Mouse (Mus musculus) gastrocnemius, adult 18-20 months (tissue): Measurements from ENCODE around the gene Tctn1. TPM values are rescaled to one million over a fixed set of nuclear protein-coding genes. Genes with fewer than 3 reads are reported as not detected.
A peak's percentile ranks its signal among the peaks of the same experiment; 100 is the strongest.

ENCODE experiments used
- DNase-seq: peaks from one replicate; pipeline ENCODE4 v3.0.0; 2021; ENCODE audit warnings: low spot score
- total RNA-seq, 2 experiments: library from RNA; stranded (reverse); gene quantifications; 2 replicates each; pipeline ENCODE4 v1.2.3; 2021

Tctn1 gene
- total RNA-seq, 2 experiments from 2014 or later = 1.3 to 2.0 TPM

- no peak for DNase-seq
Measured at GRCm38 (mm10) chr5:122247529-122247928, 16.7 kb downstream of the Tctn1 start.

DNA sequence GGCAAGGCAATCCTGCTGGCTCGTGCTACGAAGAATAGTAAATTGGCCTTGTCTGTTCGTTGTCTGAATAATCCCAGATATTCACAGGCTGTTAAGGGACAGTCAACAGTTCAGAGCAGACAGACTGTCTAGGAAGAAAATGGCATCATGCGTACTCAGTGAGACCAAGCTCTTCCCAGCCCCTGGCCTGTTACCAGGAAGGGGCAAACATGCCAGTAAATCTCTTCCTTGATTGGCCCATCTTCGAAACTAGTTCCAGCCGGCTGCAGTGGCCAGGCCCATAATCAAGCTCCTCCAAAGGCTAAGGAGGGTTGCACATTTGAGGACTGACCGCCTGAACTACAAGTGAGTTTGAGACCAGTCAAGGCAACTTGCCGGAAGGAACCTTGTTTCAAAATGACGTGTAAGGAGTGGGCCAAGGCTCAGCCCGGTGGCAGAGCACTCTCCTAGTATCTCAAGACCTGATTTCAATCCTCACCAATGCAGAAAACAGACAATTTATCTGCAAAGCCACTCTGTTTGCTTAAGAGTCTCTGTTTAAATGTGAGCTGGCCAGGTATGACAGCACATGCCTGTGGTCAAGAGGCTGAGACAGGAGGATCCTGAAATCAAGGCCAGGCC, 17.6 kb downstream of the Tctn1 start:
- DNase-seq = no peak

DNA sequence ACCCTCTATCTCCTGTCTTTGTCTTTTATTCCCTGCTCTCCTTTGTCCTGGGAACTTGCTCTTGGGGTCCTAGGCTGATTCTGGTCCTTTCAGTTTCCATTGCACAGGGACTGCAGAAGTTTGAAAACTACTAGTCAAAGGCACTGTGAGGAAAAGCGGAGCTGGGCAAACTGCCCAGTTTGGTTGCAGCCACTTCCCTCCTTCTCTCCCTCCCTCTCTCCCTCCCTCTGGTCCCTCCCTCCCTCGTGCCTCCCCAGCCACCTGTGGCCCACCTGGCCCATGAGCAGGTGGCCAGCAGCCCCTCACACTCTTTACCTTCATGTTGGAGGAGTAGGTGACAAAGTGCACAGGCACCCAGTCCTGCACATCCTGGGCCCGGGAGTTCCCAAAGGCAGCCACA, 19.1 kb downstream of the Tctn1 start:
- DNase-seq = no peak

GRCm38 (mm10) chr5:122243781-122244523, 20.3 kb downstream of the Tctn1 start:
- no peak for DNase-seq

GRCm38 (mm10) chr5:122242521-122243123, 21.6 kb downstream of the Tctn1 start:
- DNase-seq = no peak

DNA sequence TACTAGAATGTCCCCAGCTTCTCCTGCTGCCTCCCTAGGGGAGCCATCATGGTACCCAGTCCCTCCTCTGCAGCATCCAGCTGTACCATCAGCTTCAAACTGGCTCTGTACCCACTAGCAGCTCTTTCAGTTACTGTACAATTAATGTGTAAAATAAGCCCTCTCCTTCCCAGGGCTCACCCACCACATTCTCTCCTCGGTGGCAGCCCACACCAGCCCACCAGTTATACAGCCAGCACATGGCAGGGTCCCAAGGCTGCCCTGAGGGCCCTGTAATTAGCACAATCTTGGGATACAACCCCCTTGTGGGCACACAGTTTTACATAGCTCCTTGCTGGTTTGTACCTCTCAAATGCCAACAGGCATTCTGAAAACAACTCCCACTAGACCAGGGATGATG, 23.3 kb downstream of the Tctn1 start:
- no peak for DNase-seq

DNA sequence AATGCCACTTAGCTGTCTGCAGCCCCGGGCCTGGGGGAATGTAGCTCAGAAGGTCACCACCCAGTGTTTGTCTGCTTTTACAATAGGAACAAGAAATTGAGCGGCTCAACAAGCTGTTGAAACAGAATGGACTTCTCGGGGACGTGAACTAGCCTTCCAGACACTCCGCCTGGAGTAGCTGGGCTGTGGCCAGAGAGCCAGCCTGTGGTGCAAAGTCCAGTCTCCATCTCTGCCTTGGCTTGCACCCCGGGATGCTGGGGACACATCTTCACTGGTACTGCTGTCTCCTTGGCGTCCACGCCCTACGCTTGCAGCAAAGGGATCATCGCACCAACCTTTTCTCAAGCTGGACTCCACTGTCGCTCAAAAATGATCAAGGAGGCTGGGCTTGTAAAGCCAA, 23.7 kb downstream of the Tctn1 start:
- no peak for DNase-seq

DNA sequence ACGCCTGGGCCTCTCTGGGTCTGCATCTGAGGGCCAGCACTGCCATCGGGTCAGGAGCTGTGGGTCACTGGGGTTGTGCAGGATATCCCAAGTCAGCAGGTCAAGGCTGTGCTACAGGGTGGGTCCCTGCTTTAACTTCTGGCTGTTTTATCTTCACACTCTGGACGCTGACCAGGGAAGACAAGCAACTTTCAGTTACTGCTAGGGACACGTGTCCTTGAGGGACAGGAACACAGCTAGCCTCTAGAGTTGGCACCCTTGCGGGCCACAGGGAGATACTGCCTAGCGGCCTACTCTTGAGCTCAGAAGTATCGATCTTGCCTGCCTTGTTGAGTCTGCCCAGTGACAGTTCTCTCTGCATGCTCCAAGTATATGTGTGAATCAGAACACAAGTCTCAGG, 24.6 kb downstream of the Tctn1 start:
- no peak for DNase-seq

- no peak for DNase-seq
Measured at GRCm38 (mm10) chr5:122237200-122237599, 27.1 kb downstream of the Tctn1 start.

- DNase-seq = no peak
Measured at GRCm38 (mm10) chr5:122235196-122235836, 28.9 kb downstream of the Tctn1 start.

DNA sequence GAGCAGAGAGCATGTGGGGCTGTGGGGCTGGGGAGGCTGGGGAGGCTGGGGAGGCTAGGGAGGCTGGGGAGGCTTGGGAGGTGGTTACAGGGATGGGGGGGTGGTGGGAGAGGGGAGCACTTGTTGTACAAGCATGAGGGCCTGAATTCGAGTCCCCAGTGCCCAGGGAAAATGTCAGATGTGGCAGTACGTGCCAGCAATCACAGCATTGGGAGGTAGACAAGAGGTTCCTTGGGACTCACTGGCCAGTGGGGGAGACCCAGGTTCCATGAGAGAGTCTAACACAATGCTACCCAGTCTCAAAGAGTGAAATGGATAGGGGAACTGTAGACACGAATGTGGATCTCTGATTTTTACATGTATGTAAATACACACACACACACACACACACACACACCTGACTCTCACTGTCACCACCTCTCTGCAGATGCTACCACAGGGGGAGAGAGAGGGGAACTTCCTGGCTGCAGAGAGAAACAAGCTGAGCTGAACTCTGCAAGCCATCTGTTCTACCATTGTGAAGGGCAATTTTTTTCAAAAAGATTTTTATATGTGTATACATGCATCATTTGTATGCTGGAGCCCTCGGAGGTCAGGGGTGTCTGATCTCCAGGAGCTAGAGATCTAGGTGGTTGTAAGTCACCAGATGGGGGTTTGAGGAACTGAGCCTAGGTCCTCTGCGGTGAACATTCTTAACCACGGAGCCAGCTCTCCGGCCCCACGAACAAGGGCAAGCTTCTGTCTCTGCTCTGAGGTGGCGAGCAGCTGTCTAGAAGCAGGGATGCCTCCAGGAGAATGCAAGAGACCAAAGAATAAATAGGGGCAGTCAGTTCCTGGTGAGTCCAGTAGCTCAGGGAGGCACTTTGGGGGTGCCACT, 29.7 kb downstream of the Tctn1 start:
- DNase-seq = no peak

- DNase-seq = peak; percentile 15
Measured at GRCm38 (mm10) chr5:122233695-122234094, 30.6 kb downstream of the Tctn1 start.

DNA sequence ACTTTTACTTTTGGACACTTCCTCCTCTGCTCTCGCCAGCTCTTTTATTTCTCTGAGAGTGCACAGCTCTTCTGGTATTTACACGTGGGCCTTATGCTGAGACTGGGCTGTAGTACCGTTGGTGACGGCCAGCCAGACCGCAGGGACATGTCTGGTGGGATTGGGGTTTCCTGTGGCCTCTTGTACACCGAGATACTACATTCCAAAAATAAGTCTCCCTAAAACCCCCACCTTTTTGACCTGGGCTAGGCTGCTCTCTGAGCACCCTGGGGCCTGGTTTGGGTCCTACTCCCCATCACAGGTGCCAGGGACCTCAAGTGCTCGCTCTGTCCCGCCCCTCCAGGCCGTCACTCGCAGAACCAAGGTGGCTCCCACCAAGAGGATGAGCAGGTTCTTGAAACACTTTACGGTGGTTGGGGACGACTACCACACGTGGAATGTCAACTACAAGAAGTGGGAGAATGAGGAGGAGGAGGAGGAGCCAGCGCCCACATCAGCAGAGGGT, 31.1 kb downstream of the Tctn1 start:
- DNase-seq = no peak

- no peak for DNase-seq
Measured at GRCm38 (mm10) chr5:122232004-122232403, 32.3 kb downstream of the Tctn1 start.

- DNase-seq = no peak
Measured at GRCm38 (mm10) chr5:122231431-122231830, 32.8 kb downstream of the Tctn1 start.

- DNase-seq = no peak
Measured at GRCm38 (mm10) chr5:122230816-122231215, 33.4 kb downstream of the Tctn1 start.

DNA sequence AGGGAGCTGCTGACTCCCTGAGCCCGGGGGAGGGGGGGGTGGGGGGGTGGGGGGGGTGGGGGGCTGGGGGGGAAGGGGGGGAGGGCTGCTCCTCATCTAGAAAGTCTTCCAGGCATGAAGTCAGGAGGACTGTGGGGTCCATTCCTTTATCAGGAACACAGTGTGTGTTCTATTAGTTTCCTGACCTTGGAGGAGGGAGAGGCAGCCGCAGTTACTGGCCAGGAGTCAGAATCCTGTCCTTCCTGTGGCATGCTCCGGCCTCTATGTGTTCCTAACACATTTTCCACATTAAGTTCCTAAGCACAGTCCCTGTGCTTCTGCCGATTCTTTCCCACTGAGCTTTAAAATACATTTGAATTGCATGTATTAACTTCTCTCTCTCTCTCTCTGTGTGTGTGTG, 35.5 kb downstream of the Tctn1 start:
- no peak for DNase-seq

- no peak for DNase-seq
Measured at GRCm38 (mm10) chr5:122228271-122228765, 35.9 kb downstream of the Tctn1 start.

DNA sequence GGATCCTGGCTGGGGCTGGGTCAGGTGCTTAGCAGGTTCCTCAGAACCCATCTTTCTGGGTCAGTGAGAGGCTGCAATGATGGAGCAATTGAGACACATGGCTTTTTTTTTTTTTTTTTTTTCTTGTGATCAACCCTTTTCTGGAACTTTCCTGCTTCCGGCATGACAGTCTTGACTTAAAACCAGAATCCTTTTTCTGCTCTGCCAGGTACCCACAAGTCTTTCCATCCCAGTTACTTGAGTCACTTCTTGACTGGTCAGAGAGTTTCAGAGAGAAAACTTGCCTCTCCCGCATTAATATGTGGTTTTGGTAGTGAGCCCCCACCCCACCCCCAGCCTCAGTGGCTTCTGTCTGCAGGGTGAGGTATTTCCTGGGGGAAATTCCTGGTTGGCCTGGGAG, 40.0 kb downstream of the Tctn1 start:
- no peak for DNase-seq

DNA sequence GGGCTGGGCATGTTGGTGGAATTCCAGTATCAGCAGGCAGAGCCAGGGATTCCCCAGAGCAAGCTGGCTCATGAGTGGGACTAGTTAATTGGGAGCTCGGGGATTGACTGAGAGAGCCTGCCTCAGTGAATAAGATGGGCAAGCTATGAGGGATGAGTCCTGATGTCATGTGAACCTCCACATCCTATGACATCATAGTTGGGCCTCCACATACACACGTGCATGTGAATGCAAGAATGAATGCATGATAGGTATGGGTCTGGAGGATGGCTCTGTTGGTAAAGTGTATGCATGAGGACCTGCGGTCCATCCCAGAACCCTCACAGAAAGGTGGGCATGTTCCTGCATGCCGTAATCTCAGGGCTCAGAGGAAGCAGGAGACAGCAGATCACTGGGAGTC, 43.2 kb downstream of the Tctn1 start:
- no peak for DNase-seq
